In the genomic region with DNA sequence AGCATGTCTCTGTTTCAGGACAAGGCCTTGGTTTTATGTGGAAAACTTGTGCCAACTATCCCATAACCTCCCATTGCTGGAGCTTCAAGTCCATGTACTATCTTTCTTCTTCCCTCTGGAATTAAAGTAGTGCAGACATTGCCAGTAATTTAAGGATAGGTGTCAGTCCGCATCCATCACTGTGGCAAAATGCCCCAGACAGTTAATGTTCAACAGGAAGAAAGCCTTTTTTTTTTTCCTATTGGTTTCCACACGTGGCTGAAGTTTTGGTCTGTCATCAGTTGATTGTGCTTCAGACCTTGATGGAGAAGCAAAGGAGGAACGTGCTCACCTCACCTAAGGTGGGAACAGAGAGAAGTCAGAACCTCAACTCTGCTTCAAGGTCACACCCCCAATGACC, we compare ENCODE assay signal across 22 mouse cellular contexts. TPM values are rescaled to one million over a fixed set of nuclear protein-coding genes. Genes with fewer than 3 reads are reported as not detected.
A peak's percentile ranks its signal among the peaks of the same experiment; 100 is the strongest.
DNase-seq lines count a peak whose midpoint lies in the region; ATAC-seq and TF ChIP-seq lines count a peak whose summit lies in the region.
"Had no signal": no experiment of that assay in that cellular context is flagged by ENCODE, and none has a peak within 500 bp of the region (broad histone marks: within the 10 kb centered on the region; RNA-seq: fewer than 3 reads in every experiment).

No protein-coding gene starts in this region.

- H3K27me3 ChIP-seq in kidney, adult 2 months (replicated peaks; ENCODE audit: control insufficient read depth, insufficient read depth, low read length) = no peaks in the 10 kb centered on the region
- H3K27me3 ChIP-seq in kidney, embryonic 14.5 days (ENCODE audit: control insufficient read depth, insufficient read depth, low read length) = no peaks in the 10 kb centered on the region
- H3K27me3 ChIP-seq in liver, adult 2 months (ENCODE audit: control insufficient read depth, insufficient read depth, low read length) = no peaks in the 10 kb centered on the region
- no peaks in the 10 kb centered on the region for H3K27me3 ChIP-seq in liver, postnatal 0 days (ENCODE audit: insufficient read depth, low read length)
- no peaks in the 10 kb centered on the region for H3K27me3 ChIP-seq in midbrain, embryonic 11.5 days (ENCODE audit: control insufficient read depth, insufficient read depth, low read length)
- no peaks in the 10 kb centered on the region for H3K27me3 ChIP-seq in midbrain, embryonic 14.5 days (ENCODE audit: control insufficient read depth, insufficient read depth, low read length)
- H3K27me3 ChIP-seq: CH12.LX, Patski had no signal

- H3K9ac ChIP-seq in kidney, embryonic 14.5 days (ENCODE audit: low read depth, low read length) = no peak overlapping the region
- no peak overlapping the region for H3K9ac ChIP-seq in liver, adult 2 months (ENCODE audit: low read depth, low read length)
- no peak overlapping the region for H3K9ac ChIP-seq in liver, postnatal 0 days (replicated peaks)
- H3K9ac ChIP-seq in midbrain, embryonic 11.5 days (ENCODE audit: low read length) = no peak overlapping the region
- no peak overlapping the region for H3K9ac ChIP-seq in midbrain, embryonic 14.5 days (replicated peaks; ENCODE audit: low read length)

- H3K79me2 ChIP-seq in liver, adult 2 months (ENCODE audit: control insufficient read depth, insufficient read depth, low read length) = no peaks in the 10 kb centered on the region

- H3K27ac ChIP-seq in kidney, adult 2 months (ENCODE audit: insufficient read depth, low read depth, low read length) = no peak overlapping the region
- H3K27ac ChIP-seq in kidney, embryonic 14.5 days (ENCODE audit: low read depth, low read length) = no peak overlapping the region
- no peak overlapping the region for H3K27ac ChIP-seq in liver, adult 2 months (replicated peaks; ENCODE audit: insufficient read depth, low read depth, low read length)
- no peak overlapping the region for H3K27ac ChIP-seq in liver, postnatal 0 days (ENCODE audit: low read depth)
- no peak overlapping the region for H3K27ac ChIP-seq in midbrain, embryonic 11.5 days (ENCODE audit: low read depth, low read length)
- H3K27ac ChIP-seq in midbrain, embryonic 14.5 days (replicated peaks; ENCODE audit: low read depth, low read length) = no peak overlapping the region

- no peak for TF ChIP-seq CTCF in kidney, adult 2 months (conservative IDR thresholded peaks at IDR 0.05; ENCODE audit: insufficient read depth, insufficient read length, low read depth, low read length)
- no peak for TF ChIP-seq CTCF in liver, adult 2 months (IDR thresholded peaks at IDR 0.05; ENCODE audit: low read depth, low read length)
- no peak for TF ChIP-seq CTCF in liver, postnatal 0 days (IDR thresholded peaks at IDR 0.05; ENCODE audit: low read depth)

- peaks cover 7% of the 10 kb centered on the region; the same call in 1 of the 2 replicates for H3K4me1 ChIP-seq in kidney, adult 2 months (ENCODE audit: control insufficient read depth, insufficient read depth, low read length)
- 0 out of 2 replicates have a peak, but pooled peaks cover 3% of the 10 kb centered on the region for H3K4me1 ChIP-seq in kidney, embryonic 14.5 days (ENCODE audit: control insufficient read depth, insufficient read depth, low read length)
- H3K4me1 ChIP-seq in liver, adult 2 months (ENCODE audit: control insufficient read depth, insufficient read depth, low read length) = peaks cover 8% of the 10 kb centered on the region
- H3K4me1 ChIP-seq in liver, postnatal 0 days (ENCODE audit: insufficient read depth) = no peaks in the 10 kb centered on the region
- no peaks in the 10 kb centered on the region for H3K4me1 ChIP-seq in midbrain, embryonic 11.5 days (ENCODE audit: control insufficient read depth, insufficient read depth, low read length)
- no peaks in the 10 kb centered on the region for H3K4me1 ChIP-seq in midbrain, embryonic 14.5 days (ENCODE audit: control insufficient read depth, insufficient read depth, low read length)

- TF ChIP-seq EP300 in liver, postnatal 0 days (IDR thresholded peaks at IDR 0.05; ENCODE audit: low read depth) = no peak

- no peak for TF ChIP-seq POLR2A in kidney, adult 2 months (IDR thresholded peaks at IDR 0.05; ENCODE audit: low read depth, low read length)
- TF ChIP-seq POLR2A in liver, adult 2 months (IDR thresholded peaks at IDR 0.05; ENCODE audit: extremely low read depth, insufficient read depth, low read length) = no peak

- DNase-seq in kidney, adult 2 months = peak; percentile 51
- peak; percentile 53 for DNase-seq in liver, adult 2 months (ENCODE audit: extremely low read depth, low read depth, low spot score)
- DNase-seq in liver, postnatal 0 days = no peak
- peak; percentile 26 for DNase-seq in midbrain, embryonic 11.5 days (ENCODE audit: low spot score, missing footprints)
- DNase-seq in midbrain, embryonic 14.5 days = no peak
- DNase-seq: adrenal gland, adult 2 months; adrenal gland, adult 8-10 months; adrenal gland, postnatal 10 days; adrenal gland, postnatal 14 days; adrenal gland, postnatal 25 days; adrenal gland, postnatal 36 days; B cell, adult 2 months; cerebellum, adult 11 months; cerebellum, adult 11-12 months; cerebellum, adult 18-20 months had no signal

- ATAC-seq in kidney, embryonic 14.5 days (ENCODE audit: low FRiP score, low TSS enrichment) = no peak
- ATAC-seq in liver, postnatal 0 days = no peak
- ATAC-seq in midbrain, embryonic 11.5 days (ENCODE audit: low FRiP score) = no peak
- no peak for ATAC-seq in midbrain, embryonic 14.5 days (ENCODE audit: low FRiP score, low TSS enrichment)
- ATAC-seq: activated CD4-positive, CD25-positive, alpha-beta regulatory T cell, adult 4 months; CD4-positive, CD25-positive, alpha-beta regulatory T cell, adult 4 months; Patski had no signal

- 30% methylated on average over 3 of the region's 3 CpGs for WGBS in kidney, adult 2 months
- WGBS in kidney, embryonic 14.5 days = 55% methylated on average over 3 of the region's 3 CpGs
- WGBS in liver, adult 2 months = 24% methylated on average over 3 of the region's 3 CpGs
- WGBS in liver, postnatal 0 days (ENCODE audit: insufficient replicate concordance) = 56% methylated on average over 3 of the region's 3 CpGs
- WGBS in midbrain, embryonic 11.5 days = 93% methylated on average over 3 of the region's 3 CpGs
- WGBS in midbrain, embryonic 14.5 days = 90% methylated on average over 3 of the region's 3 CpGs

- no peak overlapping the region for H3K4me2 ChIP-seq in kidney, embryonic 14.5 days (replicated peaks; ENCODE audit: low read depth, low read length)
- no peak overlapping the region for H3K4me2 ChIP-seq in liver, postnatal 0 days (ENCODE audit: low read depth, low read length)
- H3K4me2 ChIP-seq in midbrain, embryonic 11.5 days = no peak overlapping the region
- no peak overlapping the region for H3K4me2 ChIP-seq in midbrain, embryonic 14.5 days (ENCODE audit: low read length)

- H3K36me3 ChIP-seq in kidney, adult 2 months (ENCODE audit: control insufficient read depth, insufficient read depth, low read length) = no peaks in the 10 kb centered on the region
- H3K36me3 ChIP-seq in kidney, embryonic 14.5 days (ENCODE audit: control insufficient read depth, insufficient read depth, low read length) = no peaks in the 10 kb centered on the region
- H3K36me3 ChIP-seq in liver, adult 2 months (ENCODE audit: control insufficient read depth, insufficient read depth, low read length) = no peaks in the 10 kb centered on the region
- no peaks in the 10 kb centered on the region for H3K36me3 ChIP-seq in liver, postnatal 0 days (replicated peaks; ENCODE audit: insufficient read depth, low read length)
- no peaks in the 10 kb centered on the region for H3K36me3 ChIP-seq in midbrain, embryonic 11.5 days (ENCODE audit: control insufficient read depth, insufficient read depth, low read length)
- H3K36me3 ChIP-seq in midbrain, embryonic 14.5 days (ENCODE audit: control insufficient read depth, insufficient read depth, low read length) = no peaks in the 10 kb centered on the region
- H3K36me3 ChIP-seq: G1E had no signal

- H3K9me3 ChIP-seq in kidney, embryonic 14.5 days (ENCODE audit: control insufficient read depth, low read length) = no peaks in the 10 kb centered on the region
- H3K9me3 ChIP-seq in liver, postnatal 0 days (ENCODE audit: low read length) = no peaks in the 10 kb centered on the region
- no peaks in the 10 kb centered on the region for H3K9me3 ChIP-seq in midbrain, embryonic 11.5 days (ENCODE audit: control insufficient read depth, low read length)
- no peaks in the 10 kb centered on the region for H3K9me3 ChIP-seq in midbrain, embryonic 14.5 days (ENCODE audit: control insufficient read depth, low read length)

- H3K4me3 ChIP-seq in kidney, adult 2 months (ENCODE audit: insufficient read depth, low read depth, low read length) = no peak overlapping the region
- no peak overlapping the region for H3K4me3 ChIP-seq in kidney, embryonic 14.5 days (ENCODE audit: low read length)
- no peak overlapping the region for H3K4me3 ChIP-seq in liver, adult 2 months (ENCODE audit: insufficient read depth, low read depth, low read length)
- no peak overlapping the region for H3K4me3 ChIP-seq in liver, postnatal 0 days (ENCODE audit: low read depth, low read length)
- no peak overlapping the region for H3K4me3 ChIP-seq in midbrain, embryonic 11.5 days (ENCODE audit: low read depth, low read length)
- H3K4me3 ChIP-seq in midbrain, embryonic 14.5 days (replicated peaks; ENCODE audit: low read depth, low read length) = no peak overlapping the region

RNA-seq across cellular contexts. Expression of gene Dapk1, which starts 23.2 kb away (rescaled TPM):
- 39.5 and 50.8 TPM in 2 replicates for polyA plus RNA-seq in kidney, adult 2 months (2012; rRNA removed)
- 15.1 and 24.5 TPM in 2 replicates for polyA plus RNA-seq in kidney, embryonic 14.5 days (2014; fragmentation: Nextera tagmentation; extraction: Ambion mirVana)
- 23.0 and 36.8 TPM in 2 replicates for total RNA-seq in liver, adult 2 months (2014; rRNA removed)
- 80.5 and 91.7 TPM in 2 replicates for polyA plus RNA-seq in liver, adult 2 months (2012; rRNA removed)
- 9.7 and 10.1 TPM in 2 replicates for polyA plus RNA-seq in liver, postnatal 0 days (2015; fragmentation: Nextera tagmentation; extraction: Ambion mirVana)
- 15.2 and 17.2 TPM in 2 replicates for polyA plus RNA-seq in midbrain, embryonic 11.5 days (2014; fragmentation: Nextera tagmentation; extraction: Ambion mirVana)
- polyA plus RNA-seq in midbrain, embryonic 14.5 days (2014; fragmentation: Nextera tagmentation; extraction: Ambion mirVana) = 41.7 and 42.4 TPM in 2 replicates
- total RNA-seq: CH12.LX had no signal
- polyA plus RNA-seq: C2C12, G1E had no signal

Comparison
In these comparisons a context has a peak if more than half of its experiments do, and no peak if none do; other contexts are left out.
1. DNase-seq: peak in kidney, adult 2 months (single experiment), liver, adult 2 months (single experiment) and midbrain, embryonic 11.5 days (single experiment); none in liver, postnatal 0 days (single experiment) and midbrain, embryonic 14.5 days (single experiment).